Comparison of ENCODE assay signal across 10 mouse cellular contexts in genomic region chr2:135278506-135278905, GRCm38 (mm10).
DNase-seq lines count a peak whose midpoint lies in the region; ATAC-seq lines count a peak whose summit lies in the region.
"Had no signal": no experiment of that assay in that cellular context is flagged by ENCODE, and none has a peak within 500 bp of the region (broad histone marks: within the 10 kb centered on the region; RNA-seq: fewer than 3 reads in every experiment).

No protein-coding gene starts in this region.

- peak; percentile 93 for ATAC-seq in forebrain, embryonic 13.5 days
- no peak for ATAC-seq in inflammation-experienced regulatory T-cells, adult 6 months
- no peak for ATAC-seq in kidney, embryonic 14.5 days (ENCODE audit: low FRiP score, low TSS enrichment)

- 53% methylated on average over 3 of the region's 3 CpGs for WGBS in forebrain, embryonic 13.5 days
- 81% methylated on average over 3 of the region's 3 CpGs for WGBS in forebrain, embryonic 10.5 days
- WGBS in kidney, embryonic 14.5 days: 43% methylated on average over 3 of the region's 3 CpGs

- 0 out of 2 replicates have a peak, but pooled peaks cover 6% of the 10 kb centered on the region for H3K4me1 ChIP-seq in forebrain, embryonic 13.5 days
- H3K4me1 ChIP-seq in forebrain, embryonic 10.5 days: no peaks in the 10 kb centered on the region
- H3K4me1 ChIP-seq in kidney, embryonic 14.5 days (ENCODE audit: control insufficient read depth, insufficient read depth, low read length): no peaks in the 10 kb centered on the region
- H3K4me1 ChIP-seq: neural tube, embryonic 15.5 days had no signal

- no peaks in the 10 kb centered on the region for H3K9me3 ChIP-seq in forebrain, embryonic 13.5 days (replicated peaks)
- no peaks in the 10 kb centered on the region for H3K9me3 ChIP-seq in forebrain, embryonic 10.5 days
- H3K9me3 ChIP-seq in kidney, embryonic 14.5 days (ENCODE audit: control insufficient read depth, low read length): no peaks in the 10 kb centered on the region
- H3K9me3 ChIP-seq: neural tube, embryonic 15.5 days had no signal

- no peak overlapping the region for H3K9ac ChIP-seq in forebrain, embryonic 13.5 days
- H3K9ac ChIP-seq in kidney, embryonic 14.5 days (ENCODE audit: low read depth, low read length): no peak overlapping the region
- H3K9ac ChIP-seq: neural tube, embryonic 15.5 days had no signal

- no peaks in the 10 kb centered on the region for H3K27me3 ChIP-seq in forebrain, embryonic 13.5 days
- H3K27me3 ChIP-seq in forebrain, embryonic 10.5 days (ENCODE audit: poor library complexity, severe bottlenecking): no peaks in the 10 kb centered on the region
- no peaks in the 10 kb centered on the region for H3K27me3 ChIP-seq in kidney, embryonic 14.5 days (ENCODE audit: control insufficient read depth, insufficient read depth, low read length)
- H3K27me3 ChIP-seq: neural tube, embryonic 15.5 days had no signal

- DNase-seq in forebrain, embryonic 10.5 days (ENCODE audit: extremely low spot score, low spot score): no peak
- DNase-seq in right cerebral cortex, adult 18-20 months: peak; percentile 44
- DNase-seq in right cerebral cortex, postnatal 14 days: no peak
- peak; percentile 61 to 88 for DNase-seq in layer of hippocampus, postnatal 14 days (ENCODE audit: low spot score in 2 of 2)
- DNase-seq in thymus, postnatal 14 days: no peak
- DNase-seq: adrenal gland, adult 2 months had no signal

- H3K27ac ChIP-seq in forebrain, embryonic 13.5 days: peak overlapping the region; percentile 68
- H3K27ac ChIP-seq in forebrain, embryonic 10.5 days: no peak overlapping the region
- H3K27ac ChIP-seq in kidney, embryonic 14.5 days (ENCODE audit: low read depth, low read length): no peak overlapping the region
- H3K27ac ChIP-seq: neural tube, embryonic 15.5 days had no signal

- H3K4me3 ChIP-seq in forebrain, embryonic 13.5 days: no peak overlapping the region
- H3K4me3 ChIP-seq in forebrain, embryonic 10.5 days: no peak overlapping the region
- no peak overlapping the region for H3K4me3 ChIP-seq in kidney, embryonic 14.5 days (ENCODE audit: low read length)
- H3K4me3 ChIP-seq: neural tube, embryonic 15.5 days had no signal

- no peaks in the 10 kb centered on the region for H3K36me3 ChIP-seq in forebrain, embryonic 13.5 days (ENCODE audit: poor library complexity, severe bottlenecking)
- no peaks in the 10 kb centered on the region for H3K36me3 ChIP-seq in forebrain, embryonic 10.5 days (replicated peaks)
- H3K36me3 ChIP-seq in kidney, embryonic 14.5 days (ENCODE audit: control insufficient read depth, insufficient read depth, low read length): no peaks in the 10 kb centered on the region
- H3K36me3 ChIP-seq: neural tube, embryonic 15.5 days had no signal

- no peak overlapping the region for H3K4me2 ChIP-seq in forebrain, embryonic 13.5 days
- H3K4me2 ChIP-seq in kidney, embryonic 14.5 days (replicated peaks; ENCODE audit: low read depth, low read length): no peak overlapping the region
- H3K4me2 ChIP-seq: neural tube, embryonic 15.5 days had no signal

Comparison
In these comparisons a context has a peak if more than half of its experiments do, and no peak if none do; other contexts are left out.
1. DNase-seq: peak in right cerebral cortex, adult 18-20 months (single experiment) and layer of hippocampus, postnatal 14 days (2 of 2); none in forebrain, embryonic 10.5 days (single experiment), right cerebral cortex, postnatal 14 days (single experiment) and thymus, postnatal 14 days (single experiment).